Mouse (Mus musculus) ovary, postnatal 36 days (tissue): ENCODE results near the gene Elf4.
A peak's percentile ranks its signal among the peaks of the same experiment; 100 is the strongest.
"Not testable (repeated sequence)": the region's sequence is repeated elsewhere in the genome, so short reads cannot be mapped to it uniquely, and the experiment has no call there.

ENCODE experiments used
- DNase-seq: peaks from one replicate; pipeline ENCODE4 v3.0.0; 2022; ENCODE audit warnings: low spot score, mixed read lengths

The Elf4 gene

DNA sequence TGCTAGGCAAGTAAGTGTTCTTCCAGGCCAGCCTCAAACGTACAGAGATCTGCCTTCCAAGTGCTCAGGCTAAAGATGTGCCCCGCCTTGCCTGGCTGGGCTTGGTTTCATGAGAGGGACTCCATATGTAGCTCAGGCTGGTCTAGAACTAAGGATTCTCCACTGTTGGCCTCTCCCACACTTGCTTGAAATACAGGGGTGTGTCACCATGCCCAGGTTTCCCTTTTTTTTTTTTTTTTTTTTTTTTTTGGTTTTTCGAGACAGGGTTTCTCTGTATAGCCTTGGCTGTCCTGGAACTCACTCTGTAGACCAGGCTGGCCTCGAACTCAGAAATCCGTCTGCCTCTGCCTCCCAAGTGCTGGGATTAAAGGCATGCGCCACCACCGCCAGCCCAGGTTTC is 26.9 kb downstream of the Elf4 start:
- DNase-seq, result not testable (repeated sequence)

DNA sequence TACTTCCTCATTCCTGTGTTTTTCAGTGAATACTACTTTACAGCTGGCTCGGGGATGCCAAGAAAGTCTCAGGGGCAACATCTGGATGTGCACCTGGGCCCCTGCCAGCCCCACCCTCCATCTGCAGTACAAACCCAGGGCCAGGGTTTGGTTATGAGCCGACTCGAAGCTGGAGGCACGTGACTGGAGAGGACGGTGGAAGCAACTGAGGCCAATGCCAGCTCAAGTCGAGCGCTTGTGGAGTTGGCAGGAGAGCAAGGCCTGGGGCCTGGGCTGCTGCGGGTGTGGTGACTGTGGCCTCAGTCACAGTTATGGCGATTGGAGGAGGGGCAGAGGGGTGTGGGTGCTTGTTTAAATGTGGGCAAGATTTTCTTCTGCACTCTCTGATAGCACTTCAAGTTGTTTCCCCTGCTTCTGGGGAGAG is 27.4 kb downstream of the Elf4 start:
- DNase-seq, result no peak

DNA sequence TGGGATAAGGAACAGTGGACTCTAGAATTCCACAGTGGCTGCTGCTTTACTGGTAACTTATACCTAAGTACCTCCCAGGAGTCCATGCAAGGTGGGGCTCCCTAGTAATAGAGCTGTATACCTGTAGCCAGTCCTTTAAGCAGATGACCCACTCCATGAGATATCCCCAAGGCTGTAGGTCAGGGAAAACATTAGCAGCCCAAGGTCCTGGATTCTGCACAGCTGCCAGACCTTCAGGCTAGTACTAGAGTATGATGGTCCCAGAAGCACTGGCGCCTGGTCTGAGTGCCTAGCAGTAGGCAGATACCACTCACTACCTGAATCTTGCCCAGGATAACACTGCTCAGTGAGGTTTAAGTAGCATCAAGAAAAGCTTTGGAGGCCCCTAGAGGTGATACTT is 28.7 kb downstream of the Elf4 start:
- DNase-seq, result no peak

DNA sequence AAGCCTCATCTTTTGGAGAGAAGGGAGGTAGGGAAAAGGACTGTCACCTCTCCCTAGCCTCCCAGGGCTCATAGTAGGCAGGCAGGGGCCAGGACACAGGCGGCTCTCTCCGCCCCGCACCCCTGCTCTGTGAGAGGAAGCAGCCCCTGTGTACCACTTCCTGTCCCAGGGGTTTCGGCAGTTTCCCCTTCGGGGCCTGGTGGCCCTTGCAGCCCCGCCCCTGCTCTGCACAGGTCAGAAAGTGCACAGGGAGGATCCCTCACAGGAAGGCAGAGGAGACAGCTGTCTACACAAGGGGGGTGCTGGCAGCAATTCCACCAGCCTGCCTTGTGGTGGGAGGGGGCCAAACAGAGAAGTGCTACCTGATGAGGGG is 29.4 kb downstream of the Elf4 start:
- DNase-seq, result no peak

DNA sequence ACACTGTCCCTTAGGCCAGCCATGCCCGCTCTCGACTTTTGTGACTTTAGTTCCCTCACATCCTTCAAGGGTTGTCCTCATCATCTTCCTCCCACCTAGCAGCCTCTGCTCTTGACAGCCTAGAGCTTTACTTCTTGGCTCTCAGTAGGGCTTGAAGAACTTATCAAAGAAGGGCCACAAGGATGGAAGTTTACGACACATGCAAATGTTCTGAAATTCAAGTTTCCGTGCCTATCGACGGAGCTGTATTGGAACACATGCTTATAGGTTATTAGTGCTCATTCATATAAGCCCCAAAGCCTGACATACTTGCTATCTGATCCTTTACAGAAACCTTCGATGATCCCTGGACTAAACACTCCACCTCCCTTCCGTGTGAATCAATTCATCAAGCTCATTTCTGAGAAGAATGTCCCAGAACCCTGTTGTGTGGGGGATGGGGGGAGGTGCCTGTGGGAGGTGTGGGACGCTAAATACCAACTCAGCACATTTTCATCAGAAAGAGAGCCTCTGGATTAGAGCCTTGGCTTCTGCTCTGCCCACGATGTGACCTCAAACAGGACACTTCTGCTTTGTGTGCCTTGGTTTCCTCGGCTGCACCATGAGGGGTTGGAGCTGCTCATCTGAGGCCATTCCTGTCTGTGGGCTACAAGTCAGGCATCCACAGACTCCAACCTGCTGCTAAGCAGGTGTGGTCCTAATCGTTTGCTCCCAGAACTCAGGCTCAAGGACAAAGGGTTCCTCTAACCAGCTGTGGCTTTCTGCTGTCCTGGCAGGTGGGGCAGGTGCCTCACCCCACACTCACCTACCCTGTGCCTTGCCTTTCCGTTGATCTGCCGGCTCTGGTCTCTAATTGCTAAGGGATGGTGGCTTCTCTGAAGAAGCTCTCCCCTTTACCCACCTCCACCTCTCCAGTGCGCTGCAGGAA is 30.1 kb downstream of the Elf4 start:
- DNase-seq, result no peak

DNA sequence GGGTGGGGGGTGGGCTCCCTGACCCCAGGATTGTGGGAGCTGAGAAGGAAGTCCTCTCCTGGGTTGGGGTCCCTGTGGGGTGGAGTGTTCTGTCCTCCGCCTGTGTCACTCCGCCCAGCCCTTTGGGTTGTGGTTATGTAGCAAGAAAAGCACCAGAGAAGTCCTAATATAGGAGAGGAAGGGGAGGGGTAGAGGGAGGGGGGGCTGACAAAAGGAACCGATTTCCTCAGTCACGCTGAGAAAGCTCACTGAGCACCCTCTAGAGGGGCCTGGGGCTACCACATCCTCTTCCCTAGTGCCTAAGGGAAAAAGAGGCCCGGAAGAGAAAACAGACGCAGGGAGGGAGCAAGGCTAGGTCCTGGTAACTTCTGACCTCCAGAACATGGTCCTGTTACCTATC is 33.4 kb downstream of the Elf4 start:
- DNase-seq, result no peak

DNA sequence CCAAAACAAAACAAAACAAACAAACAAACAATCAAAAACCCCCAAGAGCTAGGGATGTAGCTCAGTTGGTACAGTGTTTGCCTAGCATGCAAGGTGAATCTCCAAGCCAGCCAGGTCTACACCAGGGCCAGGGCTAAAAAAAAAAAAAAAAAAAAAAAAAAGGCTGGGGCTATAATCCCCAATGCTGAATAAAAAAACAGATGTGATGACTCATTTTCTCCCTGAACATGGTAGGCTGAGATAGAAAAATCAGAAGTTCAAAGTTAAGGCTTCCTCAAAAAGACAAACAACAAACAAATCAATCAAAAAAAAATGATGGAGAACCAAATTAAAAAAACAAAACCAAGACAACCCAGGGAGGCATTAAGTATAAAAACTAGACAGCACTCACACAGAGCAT is 33.8 kb downstream of the Elf4 start:
- DNase-seq, result no peak

DNA sequence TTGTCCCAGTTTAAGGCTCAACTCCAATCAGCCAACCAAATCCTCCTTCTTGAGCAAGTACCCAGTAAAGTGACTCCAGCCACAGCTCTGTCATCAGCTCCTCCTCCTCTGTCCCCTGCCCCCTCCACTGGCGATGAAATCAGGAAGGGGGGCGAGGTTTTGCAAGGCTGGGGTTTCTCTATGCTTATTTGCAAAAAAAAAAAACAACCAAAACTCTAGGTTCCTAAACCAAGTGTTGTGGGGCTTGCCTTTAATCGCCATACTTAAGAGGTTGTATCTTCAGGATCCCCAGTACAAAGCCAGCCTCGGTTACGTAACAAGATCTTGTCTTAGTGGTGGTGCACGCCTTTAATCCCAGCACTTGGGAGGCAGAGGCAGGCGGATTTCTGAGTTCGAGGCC is 34.3 kb downstream of the Elf4 start:
- no peak for DNase-seq

DNA sequence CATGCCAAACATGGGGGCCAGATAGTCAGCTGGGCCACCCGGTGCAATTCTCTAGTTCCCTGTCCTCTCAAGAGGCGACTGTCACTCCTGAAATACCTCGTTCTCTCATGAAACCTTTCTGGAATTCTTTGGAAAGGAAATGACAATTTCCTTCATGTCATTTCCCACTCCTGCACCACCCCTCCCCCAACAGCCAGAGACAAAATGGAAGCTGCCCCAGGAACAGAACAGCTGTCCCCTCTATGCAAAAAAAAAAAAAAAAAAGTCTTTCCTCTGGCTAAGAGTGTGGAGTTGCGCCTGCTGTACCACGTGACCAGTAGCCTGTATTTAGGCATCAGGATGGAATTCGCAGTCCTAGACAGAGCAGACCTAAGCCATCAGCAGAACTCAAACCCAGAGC is 34.7 kb downstream of the Elf4 start:
- no peak for DNase-seq

DNA sequence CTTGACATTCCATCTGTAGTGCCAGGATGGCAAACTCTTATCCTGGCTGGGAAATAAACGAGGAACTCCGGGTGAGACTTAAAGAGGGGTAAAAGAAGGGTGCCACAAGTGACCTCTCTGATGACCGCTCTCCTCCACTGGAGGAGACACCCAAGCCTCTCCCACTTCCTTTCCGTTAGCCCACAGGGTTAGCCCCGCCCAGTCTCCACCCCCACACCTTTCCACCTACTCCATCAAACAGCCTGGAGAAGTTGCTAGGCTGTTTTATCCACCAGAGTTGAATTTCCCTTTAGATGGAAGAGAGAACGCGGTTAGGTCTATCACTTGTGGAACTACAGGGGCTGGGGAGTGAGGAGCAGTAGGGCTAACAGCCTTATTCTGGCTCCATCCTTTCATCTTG is 37.7 kb downstream of the Elf4 start:
- no peak for DNase-seq

DNA sequence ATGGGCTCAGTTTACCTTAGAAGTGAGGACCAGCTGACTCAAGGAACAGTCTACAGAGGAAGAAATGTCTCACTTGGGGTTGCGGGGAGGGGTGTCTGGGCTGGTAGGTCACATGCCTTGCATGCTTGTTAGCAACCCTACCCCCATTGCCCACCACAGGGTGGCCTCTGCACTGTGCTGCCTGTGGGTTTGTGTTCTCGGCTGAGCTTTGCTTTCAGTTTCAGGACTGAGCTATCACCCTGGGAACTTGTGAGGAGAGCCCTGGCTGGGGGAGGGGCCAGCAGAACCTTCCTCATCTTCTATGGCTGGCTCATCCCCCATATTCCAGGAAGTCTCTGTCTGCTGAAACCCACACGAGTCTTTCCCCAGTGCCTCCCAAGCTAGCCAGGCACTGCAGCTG is 38.3 kb downstream of the Elf4 start:
- DNase-seq, result no peak

DNA sequence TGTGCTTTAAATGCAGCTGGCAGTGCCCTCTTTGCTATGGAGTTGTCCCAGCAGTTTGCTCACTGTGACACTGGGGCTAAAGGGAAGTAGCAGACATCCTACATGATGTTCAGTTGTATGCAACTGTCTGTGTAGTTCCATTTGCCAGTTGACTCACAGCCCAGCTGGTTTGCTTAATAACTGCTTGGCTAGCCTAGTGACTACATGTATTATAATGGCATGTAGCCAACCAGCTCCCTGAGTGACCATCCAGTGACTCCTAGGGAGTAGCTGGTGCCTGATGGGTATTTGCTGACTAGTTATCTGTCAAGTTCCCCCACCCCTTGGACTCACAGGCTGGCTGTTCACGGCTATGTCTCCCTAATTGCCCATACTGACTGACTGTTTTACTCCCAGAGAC is 39.3 kb downstream of the Elf4 start:
- no peak for DNase-seq

DNA sequence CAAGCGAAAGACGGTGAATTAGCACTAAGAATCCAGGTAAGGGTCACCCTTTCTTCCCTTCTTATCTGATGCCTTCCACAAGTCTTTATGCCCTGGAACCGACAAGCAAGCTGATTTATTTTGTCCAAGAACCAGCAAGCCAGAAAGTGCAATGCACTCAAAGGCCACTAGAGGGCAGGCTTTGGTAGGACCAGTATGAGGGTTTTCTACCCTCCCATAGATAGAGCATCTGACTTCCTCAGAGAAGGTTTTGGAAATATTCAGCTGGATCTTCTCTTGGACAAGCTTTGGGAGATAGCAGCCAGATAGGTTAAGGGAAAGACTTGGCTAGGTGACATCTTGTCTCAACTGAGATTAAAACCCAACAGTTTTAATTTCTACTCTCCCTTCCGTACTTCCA is 39.9 kb downstream of the Elf4 start:
- peak; percentile 56 for DNase-seq

DNA sequence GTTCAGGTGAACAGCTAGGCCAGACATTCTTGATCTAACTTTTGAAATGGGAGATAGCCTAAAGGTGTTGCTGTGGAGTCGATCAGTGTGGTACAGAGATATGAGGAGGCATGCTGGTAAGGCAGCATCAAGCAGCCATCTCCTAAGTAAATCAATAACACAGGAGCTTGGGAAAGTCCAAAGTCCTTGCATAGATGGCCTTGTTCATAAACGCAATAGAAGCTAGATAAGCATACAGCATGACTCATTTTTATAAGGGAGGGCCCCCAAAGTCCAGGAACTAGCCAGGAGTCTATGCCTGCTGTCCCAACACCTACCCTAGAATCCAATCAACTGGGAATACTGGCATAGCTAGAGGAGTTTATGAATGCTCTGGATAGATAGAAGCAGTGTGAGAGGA is 44.5 kb downstream of the Elf4 start:
- no peak for DNase-seq

DNA sequence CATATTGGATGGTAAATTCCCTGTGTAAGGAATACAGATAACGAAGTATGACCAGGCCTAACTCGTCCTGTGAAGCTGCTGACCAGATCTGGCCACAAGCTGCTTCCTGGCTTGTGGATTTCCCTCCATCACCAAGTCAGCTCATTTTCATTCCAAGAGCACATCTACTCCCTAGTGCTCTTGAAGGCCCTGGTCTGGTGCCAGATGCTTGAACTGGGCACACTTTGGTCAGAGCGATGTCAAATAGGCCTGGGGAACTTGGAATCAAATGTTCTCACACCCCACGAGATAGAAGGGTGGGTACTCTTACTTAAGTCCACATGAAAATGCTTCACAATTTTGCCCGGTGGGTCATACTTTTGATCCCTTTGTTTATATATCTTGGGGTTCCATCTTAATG is 48.6 kb downstream of the Elf4 start:
- DNase-seq, result no peak

DNA sequence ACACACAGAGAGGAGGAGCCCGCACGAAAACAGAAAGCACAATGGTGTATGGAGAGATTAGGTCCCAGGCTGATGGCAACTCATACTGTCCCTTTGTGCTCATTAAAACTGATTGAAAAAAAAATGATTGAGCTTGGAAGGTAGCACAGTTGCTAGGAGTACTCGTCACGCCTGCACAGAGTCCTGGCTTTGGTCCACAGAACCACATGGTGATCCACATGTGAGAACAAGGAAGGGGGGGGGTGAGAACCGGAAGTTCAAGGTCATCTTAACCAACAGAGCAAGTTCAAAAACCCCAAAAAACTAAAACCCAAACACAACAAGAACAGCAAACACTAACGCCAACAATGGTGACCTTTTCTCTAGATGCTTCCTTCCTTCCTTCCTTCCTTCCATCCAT is 50.3 kb downstream of the Elf4 start:
- DNase-seq, result no peak

DNA sequence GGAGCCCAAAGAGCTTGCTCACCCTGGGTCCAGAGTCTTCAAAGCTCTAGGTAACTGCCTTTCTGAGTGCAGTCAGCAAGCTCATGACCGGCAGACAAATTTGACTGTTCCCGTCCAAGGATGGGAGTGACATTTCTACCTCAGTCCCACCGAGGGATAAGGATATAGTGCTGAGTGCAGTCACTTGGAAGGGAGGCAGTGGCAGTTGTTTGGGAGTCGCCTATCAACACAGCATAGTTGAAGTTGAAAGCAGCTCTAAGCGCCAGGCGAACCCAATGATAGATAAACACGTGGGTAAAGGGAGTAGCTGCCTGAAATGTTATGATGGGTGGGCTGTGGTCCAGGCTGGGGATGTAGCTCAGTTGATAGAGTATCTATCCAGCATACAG is 52.5 kb downstream of the Elf4 start:
- DNase-seq, result no peak

DNA sequence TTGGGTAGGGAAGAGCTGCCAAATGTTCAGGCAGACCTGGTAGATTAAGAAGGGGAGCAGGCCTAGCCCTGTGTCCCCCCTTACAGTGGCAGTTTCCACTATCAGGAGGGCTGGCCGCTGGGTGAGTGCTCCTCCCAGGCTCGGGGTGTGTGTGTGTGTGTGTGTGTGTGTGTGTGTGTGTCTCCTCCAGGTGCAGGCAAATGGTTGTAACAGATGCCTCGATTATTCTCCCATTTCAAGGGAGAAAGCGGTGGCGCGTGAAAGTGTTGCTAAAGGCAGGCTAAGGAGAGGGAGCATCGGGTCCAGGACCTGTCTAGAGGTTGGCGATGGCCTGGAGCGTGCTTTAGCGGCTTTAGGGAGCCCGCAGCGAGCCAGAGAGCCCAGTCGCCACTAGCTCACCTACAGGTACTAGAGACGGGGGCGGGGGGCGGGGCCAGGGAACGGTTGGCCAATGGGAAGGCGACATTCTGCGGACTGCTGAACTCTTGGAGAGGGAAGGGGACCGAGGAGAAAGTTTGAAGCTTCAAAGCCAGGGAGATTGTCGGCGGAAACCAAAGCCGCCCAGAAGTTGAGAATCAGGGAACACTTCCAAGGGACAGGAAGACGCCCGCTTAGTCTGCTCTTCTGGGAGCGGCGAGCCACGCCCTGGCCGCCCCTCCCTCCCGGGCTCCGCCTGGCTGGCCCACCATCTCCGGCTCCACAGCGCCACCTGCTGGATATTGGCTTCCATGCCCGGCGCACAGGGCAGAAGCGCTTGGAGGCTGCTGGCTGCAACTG is 53.1 kb downstream of the Elf4 start:
- peak; percentile 87 for DNase-seq

DNA sequence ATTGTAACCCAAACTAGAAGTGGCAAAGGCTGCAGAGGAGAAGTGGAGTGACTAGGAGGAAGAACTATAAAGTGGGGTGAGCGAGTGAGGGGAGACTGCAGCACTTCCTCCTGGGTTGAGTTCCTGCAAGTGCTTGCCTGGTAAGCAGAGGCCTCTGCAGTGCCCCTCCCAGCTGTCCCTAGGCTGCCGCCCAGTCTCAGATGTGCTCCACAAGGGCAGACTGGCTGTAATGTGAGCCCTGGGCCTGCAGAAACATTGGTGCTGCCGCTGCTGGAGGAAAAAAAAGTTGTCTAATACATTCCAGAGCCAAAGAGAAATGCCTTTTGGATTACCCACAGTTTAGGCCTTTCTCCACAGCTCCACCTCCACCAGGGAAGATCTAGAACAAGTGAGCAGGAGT is 57.8 kb downstream of the Elf4 start:
- DNase-seq, result no peak

DNA sequence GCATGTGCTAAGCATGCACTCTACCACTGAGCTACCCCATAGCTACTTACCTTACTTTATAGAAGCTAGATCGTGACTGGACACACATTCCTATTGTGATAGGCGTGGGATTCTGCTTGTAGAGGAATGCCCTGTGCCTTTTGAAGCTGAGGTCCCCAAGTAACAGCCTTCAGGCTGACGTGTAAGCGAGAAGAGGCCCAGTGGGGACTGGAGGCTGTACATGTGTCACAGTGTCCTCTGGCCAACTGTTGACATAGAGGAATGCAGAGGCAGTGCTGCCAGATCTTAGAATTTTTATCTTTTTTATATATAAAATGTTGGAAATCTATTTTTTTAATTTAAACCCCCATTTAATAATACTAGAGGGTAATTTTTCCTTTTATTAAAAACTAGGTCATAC is 62.9 kb downstream of the Elf4 start:
- DNase-seq, result no peak

DNA sequence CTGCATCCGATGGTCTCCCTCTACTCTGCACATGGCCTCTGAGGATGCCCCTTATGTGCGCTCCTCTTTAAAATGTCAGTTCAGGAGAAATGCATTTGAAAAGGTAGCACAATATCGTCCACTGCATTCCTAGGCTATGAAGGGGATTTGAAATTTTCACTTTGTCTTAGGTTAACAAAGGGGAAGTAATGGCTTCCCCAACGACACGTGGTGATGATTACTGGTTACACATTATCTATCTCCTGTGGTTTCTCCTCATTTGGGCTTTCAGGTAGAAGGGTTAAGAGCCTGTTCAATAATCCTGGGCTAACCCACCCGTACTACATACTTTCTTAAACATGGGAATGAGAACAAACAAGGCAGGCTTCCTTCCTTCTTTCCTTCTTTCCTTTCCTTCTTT is 73.6 kb downstream of the Elf4 start:
- DNase-seq, result no peak

DNA sequence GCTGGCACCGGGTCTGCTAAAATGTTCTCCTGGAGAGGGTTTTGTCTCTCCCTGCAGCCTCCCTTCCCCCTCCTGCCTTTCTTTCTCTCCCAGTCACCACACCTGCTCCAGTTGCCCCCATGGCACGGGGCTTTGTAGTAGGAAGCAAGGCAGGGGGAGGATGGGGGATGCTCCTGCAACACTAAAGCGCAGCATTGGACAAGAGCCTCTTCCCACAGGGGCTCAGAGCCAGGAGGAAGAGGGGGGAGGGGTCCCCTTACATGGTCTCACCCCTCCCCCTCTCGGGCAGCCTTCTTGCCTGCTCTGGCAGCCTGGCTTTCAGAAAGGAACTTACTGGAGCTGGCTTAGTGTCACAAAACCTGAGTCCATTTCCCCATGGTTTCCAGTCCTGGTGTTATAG is 77.0 kb downstream of the Elf4 start:
- no peak for DNase-seq

DNA sequence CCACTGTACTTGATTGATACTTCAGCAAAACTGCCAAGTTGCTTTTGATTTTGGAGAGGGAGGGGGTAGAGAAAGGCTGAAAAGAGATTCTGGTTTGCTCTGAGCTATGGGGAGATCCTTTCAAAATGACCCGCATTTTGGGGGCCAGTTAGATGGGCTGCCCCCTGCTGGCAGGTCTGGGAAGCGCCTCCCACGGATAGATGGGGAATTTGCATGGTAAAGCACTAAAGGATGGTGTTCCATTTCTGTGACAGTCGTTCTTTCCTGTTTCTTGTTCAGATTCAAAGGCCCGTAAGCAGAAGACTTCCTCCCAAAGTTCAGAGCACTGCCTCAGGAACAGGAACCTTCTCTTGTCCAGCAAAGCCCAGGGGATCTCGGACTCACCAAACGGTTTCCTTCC is 79.3 kb downstream of the Elf4 start:
- peak; percentile 25 for DNase-seq

DNA sequence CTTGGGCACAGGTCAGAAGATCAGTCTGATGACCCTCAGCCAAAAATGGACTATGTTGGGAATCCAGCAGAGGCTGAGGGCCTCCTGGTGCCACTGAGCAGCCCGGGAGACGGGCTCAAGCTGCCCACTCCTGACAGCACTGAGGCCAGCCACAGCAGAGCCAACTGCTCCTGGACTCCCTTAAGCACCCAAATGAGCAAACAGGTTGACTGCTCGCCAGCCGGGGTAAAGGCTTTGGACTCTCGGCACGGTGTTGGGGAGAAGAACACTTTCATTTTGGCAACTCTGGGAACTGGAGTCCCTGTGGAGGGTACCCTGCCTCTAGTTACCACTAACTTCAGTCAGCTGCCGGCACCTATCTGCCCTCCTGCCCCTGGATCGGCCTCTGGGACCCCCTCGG is 95.1 kb downstream of the Elf4 start:
- DNase-seq, result no peak
